Mouse (Mus musculus): ENCODE measurements around the gene Dot1l. TPM values are rescaled to one million over a fixed set of nuclear protein-coding genes. Genes with fewer than 3 reads are reported as not detected.

Gene Dot1l
- polyA plus RNA-seq, 1 experiment from 2014 or later, result 7.5 TPM

GRCm38 (mm10) chr10:80766161-80766815, 11.3 kb downstream of the Dot1l start:
- Histone ChIP-seq H3K36me3 (ENCODE audit: control insufficient read depth, insufficient read depth) (peaks cover 52% of the 10 kb centered on the region), H3K9ac (ENCODE audit: low read depth, low read length) (no peak overlapping the region), H3K4me1 (ENCODE audit: control insufficient read depth, low read depth, low read length) (peaks cover 9% of the 10 kb centered on the region), H3K27me3 (ENCODE audit: control insufficient read depth, insufficient read depth, low read depth, low read length) (no peaks in the 10 kb centered on the region), H3K9me3 (replicated peaks; ENCODE audit: control insufficient read depth, low read length) (no peaks in the 10 kb centered on the region), H3K27ac (ENCODE audit: low read length) (peak overlapping the region; percentile 64), H3K4me3 (ENCODE audit: low read depth, low read length) (no peak overlapping the region), H3K4me2 (ENCODE audit: low read depth, low read length) (no peak overlapping the region)
- 84% methylated on average over 10 of the region's 10 CpGs for WGBS (ENCODE audit: insufficient replicate concordance)
- peak; percentile 58 for ATAC-seq (ENCODE audit: low read depth)

GRCm38 (mm10) chr10:80768365-80768764, 13.4 kb downstream of the Dot1l start:
- no peak overlapping the region for H3K9ac ChIP-seq (ENCODE audit: low read depth, low read length)
- H3K4me1 ChIP-seq (ENCODE audit: control insufficient read depth, low read depth, low read length), result peaks cover 7% of the 10 kb centered on the region
- H3K27me3 ChIP-seq (ENCODE audit: control insufficient read depth, insufficient read depth, low read depth, low read length), result no peaks in the 10 kb centered on the region
- H3K4me3 ChIP-seq (ENCODE audit: low read depth, low read length), result no peak overlapping the region
- H3K4me2 ChIP-seq (ENCODE audit: low read depth, low read length), result no peak overlapping the region
- 75% methylated on average over 6 of the region's 6 CpGs for WGBS (ENCODE audit: insufficient replicate concordance)
- no peaks in the 10 kb centered on the region for H3K9me3 ChIP-seq (replicated peaks; ENCODE audit: control insufficient read depth, low read length)
- H3K27ac ChIP-seq (ENCODE audit: low read length), result no peak overlapping the region
- H3K36me3 ChIP-seq (ENCODE audit: control insufficient read depth, insufficient read depth), result peaks cover 70% of the 10 kb centered on the region
- no peak for ATAC-seq (ENCODE audit: low read depth)

- H3K4me1 ChIP-seq (ENCODE audit: control insufficient read depth, low read depth, low read length), result peaks cover 17% of the 10 kb centered on the region
- no peak overlapping the region for H3K27ac ChIP-seq (ENCODE audit: low read length)
- H3K4me3 ChIP-seq (ENCODE audit: low read depth, low read length), result no peak overlapping the region
- no peak for ATAC-seq (ENCODE audit: low read depth)
- 68% methylated on average over 5 of the region's 5 CpGs for WGBS (ENCODE audit: insufficient replicate concordance)
- H3K27me3 ChIP-seq (ENCODE audit: control insufficient read depth, insufficient read depth, low read depth, low read length), result no peaks in the 10 kb centered on the region
- H3K9ac ChIP-seq (ENCODE audit: low read depth, low read length), result no peak overlapping the region
- H3K4me2 ChIP-seq (ENCODE audit: low read depth, low read length), result no peak overlapping the region
- H3K36me3 ChIP-seq (ENCODE audit: control insufficient read depth, insufficient read depth), result peaks cover 67% of the 10 kb centered on the region
- no peaks in the 10 kb centered on the region for H3K9me3 ChIP-seq (replicated peaks; ENCODE audit: control insufficient read depth, low read length)
Measured at GRCm38 (mm10) chr10:80773816-80774215, 18.8 kb downstream of the Dot1l start.

GRCm38 (mm10) chr10:80774549-80774948, 19.5 kb downstream of the Dot1l start:
- Histone ChIP-seq H3K27me3 (ENCODE audit: control insufficient read depth, insufficient read depth, low read depth, low read length) (no peaks in the 10 kb centered on the region), H3K9me3 (replicated peaks; ENCODE audit: control insufficient read depth, low read length) (no peaks in the 10 kb centered on the region), H3K4me1 (ENCODE audit: control insufficient read depth, low read depth, low read length) (peaks cover 17% of the 10 kb centered on the region), H3K4me3 (ENCODE audit: low read depth, low read length) (no peak overlapping the region), H3K27ac (ENCODE audit: low read length) (peak overlapping the region; percentile 48), H3K9ac (ENCODE audit: low read depth, low read length) (no peak overlapping the region), H3K36me3 (ENCODE audit: control insufficient read depth, insufficient read depth) (peaks cover 67% of the 10 kb centered on the region), H3K4me2 (ENCODE audit: low read depth, low read length) (no peak overlapping the region)
- WGBS (ENCODE audit: insufficient replicate concordance), result 26% methylated on average over 2 of the region's 2 CpGs
- ATAC-seq (ENCODE audit: low read depth), result peak; percentile 77

- Histone ChIP-seq H3K9ac (ENCODE audit: low read depth, low read length) (no peak overlapping the region), H3K4me1 (ENCODE audit: control insufficient read depth, low read depth, low read length) (peaks cover 14% of the 10 kb centered on the region), H3K4me3 (ENCODE audit: low read depth, low read length) (no peak overlapping the region), H3K27ac (ENCODE audit: low read length) (no peak overlapping the region), H3K9me3 (replicated peaks; ENCODE audit: control insufficient read depth, low read length) (no peaks in the 10 kb centered on the region), H3K27me3 (ENCODE audit: control insufficient read depth, insufficient read depth, low read depth, low read length) (no peaks in the 10 kb centered on the region), H3K4me2 (ENCODE audit: low read depth, low read length) (no peak overlapping the region), H3K36me3 (ENCODE audit: control insufficient read depth, insufficient read depth) (peaks cover 63% of the 10 kb centered on the region)
- WGBS (ENCODE audit: insufficient replicate concordance), result 71% methylated on average over 4 of the region's 4 CpGs
- ATAC-seq (ENCODE audit: low read depth), result 0 out of 2 replicates have a peak, but pooled peaks have one; percentile 8
Measured at GRCm38 (mm10) chr10:80774981-80775380, 20.0 kb downstream of the Dot1l start.

GRCm38 (mm10) chr10:80775731-80776130, 20.7 kb downstream of the Dot1l start:
- no peak overlapping the region for H3K27ac ChIP-seq (ENCODE audit: low read length)
- ATAC-seq (ENCODE audit: low read depth), result no peak
- no peak overlapping the region for H3K9ac ChIP-seq (ENCODE audit: low read depth, low read length)
- no peaks in the 10 kb centered on the region for H3K9me3 ChIP-seq (replicated peaks; ENCODE audit: control insufficient read depth, low read length)
- H3K27me3 ChIP-seq (ENCODE audit: control insufficient read depth, insufficient read depth, low read depth, low read length), result no peaks in the 10 kb centered on the region
- H3K36me3 ChIP-seq (ENCODE audit: control insufficient read depth, insufficient read depth), result peaks cover 59% of the 10 kb centered on the region
- H3K4me3 ChIP-seq (ENCODE audit: low read depth, low read length), result no peak overlapping the region
- peaks cover 12% of the 10 kb centered on the region for H3K4me1 ChIP-seq (ENCODE audit: control insufficient read depth, low read depth, low read length)
- 82% methylated on average over 4 of the region's 4 CpGs for WGBS (ENCODE audit: insufficient replicate concordance)
- H3K4me2 ChIP-seq (ENCODE audit: low read depth, low read length), result no peak overlapping the region

- Histone ChIP-seq H3K4me1 (ENCODE audit: control insufficient read depth, low read depth, low read length) (peaks cover 12% of the 10 kb centered on the region), H3K9ac (ENCODE audit: low read depth, low read length) (no peak overlapping the region), H3K4me2 (ENCODE audit: low read depth, low read length) (no peak overlapping the region), H3K4me3 (ENCODE audit: low read depth, low read length) (no peak overlapping the region), H3K36me3 (ENCODE audit: control insufficient read depth, insufficient read depth) (peaks cover 60% of the 10 kb centered on the region), H3K9me3 (replicated peaks; ENCODE audit: control insufficient read depth, low read length) (no peaks in the 10 kb centered on the region), H3K27ac (ENCODE audit: low read length) (no peak overlapping the region), H3K27me3 (ENCODE audit: control insufficient read depth, insufficient read depth, low read depth, low read length) (no peaks in the 10 kb centered on the region)
- WGBS (ENCODE audit: insufficient replicate concordance), result 81% methylated on average over 6 of the region's 6 CpGs
- no peak for ATAC-seq (ENCODE audit: low read depth)
Measured at GRCm38 (mm10) chr10:80776358-80776869, 21.4 kb downstream of the Dot1l start.

GRCm38 (mm10) chr10:80777123-80777522, 22.1 kb downstream of the Dot1l start:
- H3K27me3 ChIP-seq (ENCODE audit: control insufficient read depth, insufficient read depth, low read depth, low read length), result no peaks in the 10 kb centered on the region
- no peak for ATAC-seq (ENCODE audit: low read depth)
- H3K36me3 ChIP-seq (ENCODE audit: control insufficient read depth, insufficient read depth), result peaks cover 57% of the 10 kb centered on the region
- H3K4me2 ChIP-seq (ENCODE audit: low read depth, low read length), result no peak overlapping the region
- H3K4me1 ChIP-seq (ENCODE audit: control insufficient read depth, low read depth, low read length), result peaks cover 12% of the 10 kb centered on the region
- no peak overlapping the region for H3K4me3 ChIP-seq (ENCODE audit: low read depth, low read length)
- H3K9me3 ChIP-seq (replicated peaks; ENCODE audit: control insufficient read depth, low read length), result no peaks in the 10 kb centered on the region
- H3K27ac ChIP-seq (ENCODE audit: low read length), result no peak overlapping the region
- 89% methylated on average over 5 of the region's 5 CpGs for WGBS (ENCODE audit: insufficient replicate concordance)
- no peak overlapping the region for H3K9ac ChIP-seq (ENCODE audit: low read depth, low read length)

GRCm38 (mm10) chr10:80779565-80779964, 24.6 kb downstream of the Dot1l start:
- no peaks in the 10 kb centered on the region; the same call in 1 of the 2 replicates for H3K4me1 ChIP-seq (ENCODE audit: control insufficient read depth, low read depth, low read length)
- H3K27ac ChIP-seq (ENCODE audit: low read length), result no peak overlapping the region
- no peaks in the 10 kb centered on the region for H3K27me3 ChIP-seq (ENCODE audit: control insufficient read depth, insufficient read depth, low read depth, low read length)
- peaks cover 55% of the 10 kb centered on the region for H3K36me3 ChIP-seq (ENCODE audit: control insufficient read depth, insufficient read depth)
- H3K9ac ChIP-seq (ENCODE audit: low read depth, low read length), result no peak overlapping the region
- H3K9me3 ChIP-seq (replicated peaks; ENCODE audit: control insufficient read depth, low read length), result no peaks in the 10 kb centered on the region
- H3K4me2 ChIP-seq (ENCODE audit: low read depth, low read length), result no peak overlapping the region
- ATAC-seq (ENCODE audit: low read depth), result no peak
- no peak overlapping the region for H3K4me3 ChIP-seq (ENCODE audit: low read depth, low read length)

All from liver, embryonic 16.5 days (tissue).